Mouse (Mus musculus): ENCODE results near the gene Egfr.

DNA sequence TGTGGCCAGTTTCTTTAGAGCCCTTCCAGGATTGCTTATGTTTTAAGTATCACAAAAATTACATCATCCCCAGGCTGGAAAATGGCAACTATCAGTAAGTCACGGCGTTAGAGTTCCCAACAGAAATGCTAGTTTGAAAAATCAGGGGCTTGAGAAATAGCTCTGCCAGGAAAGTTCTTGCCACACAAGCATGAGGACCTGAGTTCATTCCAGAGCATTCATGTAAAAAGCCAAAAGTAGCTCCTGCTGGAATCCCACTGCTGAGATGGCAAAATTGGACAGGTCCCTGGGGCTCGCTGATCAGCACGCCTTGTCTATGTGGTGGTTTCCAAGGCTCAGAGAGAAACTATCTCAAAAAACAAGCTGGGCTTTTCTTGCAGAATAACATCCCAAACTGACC, 19.0 kb downstream of the Egfr start:
- TF ChIP-seq CTCF (IDR thresholded peaks at IDR 0.05), result no peak
- TF ChIP-seq EP300 (IDR thresholded peaks at IDR 0.05), result no peak

All from lung, postnatal 0 days (tissue).